Mouse (Mus musculus) fat pad, adult 2 months (tissue): ENCODE results near the gene Slc6a6.

Source experiments
- DNase-seq: peaks from one replicate; pipeline ENCODE4 v3.0.0-alpha.2; 2011; ENCODE audit warnings: low read depth, low spot score; ENCODE audit errors: extremely low read depth

The Slc6a6 gene

GRCm38 (mm10) chr6:91668276-91668675, 15.6 kb upstream of the Slc6a6 start:
- no peak for DNase-seq

GRCm38 (mm10) chr6:91669270-91669669, 14.6 kb upstream of the Slc6a6 start:
- DNase-seq: no peak

GRCm38 (mm10) chr6:91670224-91670623, 13.6 kb upstream of the Slc6a6 start:
- no peak for DNase-seq

- DNase-seq: no peak
Observed at GRCm38 (mm10) chr6:91674757-91675350, 9.0 kb upstream of the Slc6a6 start.

GRCm38 (mm10) chr6:91678506-91679094, 5.3 kb upstream of the Slc6a6 start:
- DNase-seq: no peak

GRCm38 (mm10) chr6:91679095-91679577, 4.7 kb upstream of the Slc6a6 start:
- no peak for DNase-seq

- no peak for DNase-seq
Observed at GRCm38 (mm10) chr6:91679716-91680115, 4.1 kb upstream of the Slc6a6 start.

- DNase-seq: no peak
Observed at GRCm38 (mm10) chr6:91681841-91682240, 2.0 kb upstream of the Slc6a6 start.

GRCm38 (mm10) chr6:91683121-91683520, 732 bp upstream of the Slc6a6 start:
- no peak for DNase-seq

GRCm38 (mm10) chr6:91684474-91684829, 599 bp downstream of the Slc6a6 start:
- no peak for DNase-seq

GRCm38 (mm10) chr6:91684831-91685532, 1.1 kb downstream of the Slc6a6 start:
- no peak for DNase-seq

GRCm38 (mm10) chr6:91685533-91685883, 1.7 kb downstream of the Slc6a6 start:
- no peak for DNase-seq

- no peak for DNase-seq
Observed at GRCm38 (mm10) chr6:91685896-91686295, 2.0 kb downstream of the Slc6a6 start.

- DNase-seq: no peak
Observed at GRCm38 (mm10) chr6:91686597-91686996, 2.7 kb downstream of the Slc6a6 start.

GRCm38 (mm10) chr6:91688021-91688420, 4.2 kb downstream of the Slc6a6 start:
- DNase-seq: no peak

- DNase-seq: no peak
Observed at GRCm38 (mm10) chr6:91689231-91689630, 5.4 kb downstream of the Slc6a6 start.

- no peak for DNase-seq
Observed at GRCm38 (mm10) chr6:91690222-91690621, 6.4 kb downstream of the Slc6a6 start.

GRCm38 (mm10) chr6:91690646-91691045, 6.8 kb downstream of the Slc6a6 start:
- DNase-seq: no peak

- DNase-seq: no peak
Observed at GRCm38 (mm10) chr6:91691576-91691975, 7.7 kb downstream of the Slc6a6 start.

GRCm38 (mm10) chr6:91693301-91693886, 9.5 kb downstream of the Slc6a6 start:
- no peak for DNase-seq

- no peak for DNase-seq
Observed at GRCm38 (mm10) chr6:91694610-91695009, 10.8 kb downstream of the Slc6a6 start.

GRCm38 (mm10) chr6:91698831-91699230, 15.0 kb downstream of the Slc6a6 start:
- no peak for DNase-seq
